Mouse (Mus musculus) embryonic facial prominence, embryonic 14.5 days (tissue): ENCODE measurements around the gene Gm5136. TPM values are rescaled to one million over a fixed set of nuclear protein-coding genes. Genes with fewer than 3 reads are reported as not detected.

Experiments
- ATAC-seq: fragments of 200-750 bp; cut with Nextera tagmentation; 2 replicates; pipeline ENCODE4 v1.8.0; 2017; ENCODE audit warnings: low read depth, moderate number of reproducible peaks, moderate TSS enrichment
- DNase-seq: peaks from one replicate; pipeline ENCODE4 v3.0.0-alpha.2; 2015; ENCODE audit warnings: low spot score
- H3K27ac ChIP-seq: fragments of 300-500 bp; sonication (generic); replicated peaks from 2 replicates; pipeline ENCODE4 v1.5.1; 2014; ENCODE audit warnings: low read depth, mild to moderate bottlenecking, low read length, moderate library complexity
- H3K27me3 ChIP-seq: fragments of 300-500 bp; sonication (generic); replicated peaks from 2 replicates; pipeline ENCODE4 v1.6.1; 2014; ENCODE audit warnings: low read length; ENCODE audit not compliant: control insufficient read depth, insufficient read depth
- H3K36me3 ChIP-seq: fragments of 300-500 bp; sonication (generic); 2 replicates; pipeline ENCODE4 v1.6.1; 2014; ENCODE audit warnings: low read length, mixed read lengths; ENCODE audit not compliant: control insufficient read depth, insufficient read depth
- H3K4me1 ChIP-seq: fragments of 300-500 bp; sonication (generic); 2 replicates; pipeline ENCODE4 v1.6.1; 2014; ENCODE audit warnings: antibody characterized with exemption, low read length; ENCODE audit not compliant: control insufficient read depth, insufficient read depth
- H3K4me2 ChIP-seq: fragments of 300-500 bp; sonication (generic); 2 replicates; pipeline ENCODE4 v1.6.1; 2014; ENCODE audit warnings: low read depth, mild to moderate bottlenecking, low read length, moderate library complexity, mixed read lengths
- H3K4me3 ChIP-seq: fragments of 300-500 bp; sonication (generic); 2 replicates; pipeline ENCODE4 v1.5.1; 2014; ENCODE audit warnings: low read depth, mild to moderate bottlenecking, low read length
- H3K9ac ChIP-seq: fragments of 300-500 bp; sonication (generic); 2 replicates; pipeline ENCODE4 v1.6.1; 2014; ENCODE audit warnings: low read depth, mild to moderate bottlenecking, low read length, moderate library complexity, mixed read lengths
- H3K9me3 ChIP-seq: fragments of 300-500 bp; sonication (generic); 2 replicates; pipeline ENCODE4 v1.6.1; 2016; ENCODE audit warnings: low read length; ENCODE audit not compliant: control insufficient read depth
- WGBS: fragments of 180-500 bp; shearing (Covaris S2); extraction: QIAGEN DNeasy Blood & Tissue Kit; methylation state at CpG from one replicate; pipeline ENCODE4 v1.1.7; 2014; 5-methylcytosine and 5-hydroxymethylcytosine counted together
- polyA plus RNA-seq: library from polyadenylated mRNA; unstranded; fragments of >200 nt; fragmentation: Nextera tagmentation; extraction: Ambion mirVana; gene quantifications from 2 replicates; pipeline ENCODE4 v1.2.1, GENCODE M21; 2014

Gm5136 gene
- polyA plus RNA-seq, 1 experiment from 2014 or later, result not detected

DNA sequence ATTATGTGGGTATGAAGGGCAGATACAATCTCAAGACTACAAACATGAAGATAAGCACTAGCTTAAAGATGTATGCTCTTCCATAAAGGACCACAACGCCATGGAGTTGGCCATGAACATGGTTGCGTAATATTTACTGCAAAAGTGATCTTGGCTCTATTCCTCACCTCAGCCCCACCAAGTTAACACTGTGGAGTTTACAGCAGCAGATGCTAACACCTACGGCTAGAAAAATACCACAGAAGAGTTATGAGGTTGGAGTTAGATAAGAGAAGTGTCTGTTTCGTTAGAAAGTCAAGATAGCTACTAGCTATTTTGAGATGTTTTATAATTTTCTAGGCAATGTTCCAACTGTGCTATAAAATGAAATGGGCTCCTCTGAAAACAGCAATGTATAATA, 43.1 kb downstream of the Gm5136 start:
- 87% methylated on average over 4 of the region's 4 CpGs for WGBS
- ATAC-seq, result no peak
- no peaks in the 10 kb centered on the region for H3K36me3 ChIP-seq
- no peak overlapping the region for H3K9ac ChIP-seq
- DNase-seq, result no peak
- H3K27me3 ChIP-seq, result no peaks in the 10 kb centered on the region
- no peak overlapping the region for H3K27ac ChIP-seq
- no peak overlapping the region for H3K4me2 ChIP-seq
- H3K9me3 ChIP-seq, result no peaks in the 10 kb centered on the region
- H3K4me3 ChIP-seq, result no peak overlapping the region
- H3K4me1 ChIP-seq, result no peaks in the 10 kb centered on the region

- ATAC-seq (no peak), DNase-seq (no peak)
- 95% methylated on average over 11 of the region's 11 CpGs for WGBS
- Histone ChIP-seq H3K27ac (no peak overlapping the region), H3K36me3 (no peaks in the 10 kb centered on the region), H3K4me3 (no peak overlapping the region), H3K4me1 (no peaks in the 10 kb centered on the region), H3K9ac (no peak overlapping the region), H3K4me2 (no peak overlapping the region), H3K9me3 (no peaks in the 10 kb centered on the region), H3K27me3 (no peaks in the 10 kb centered on the region)
These were observed 44.9 kb downstream of the Gm5136 start for GRCm38 (mm10) chr10:108655074-108655473.

GRCm38 (mm10) chr10:108652831-108653230, 47.1 kb downstream of the Gm5136 start:
- DNase-seq (no peak), ATAC-seq (no peak)
- no peak overlapping the region for H3K9ac ChIP-seq
- no peak overlapping the region for H3K4me2 ChIP-seq
- no peaks in the 10 kb centered on the region for H3K27me3 ChIP-seq
- no peaks in the 10 kb centered on the region for H3K36me3 ChIP-seq
- WGBS, result 66% methylated on average over 8 of the region's 8 CpGs
- no peak overlapping the region for H3K27ac ChIP-seq
- H3K4me3 ChIP-seq, result no peak overlapping the region
- H3K4me1 ChIP-seq, result no peaks in the 10 kb centered on the region
- no peaks in the 10 kb centered on the region for H3K9me3 ChIP-seq

GRCm38 (mm10) chr10:108652066-108652465, 47.9 kb downstream of the Gm5136 start:
- 79% methylated on average over 8 of the region's 8 CpGs for WGBS
- no peaks in the 10 kb centered on the region for H3K9me3 ChIP-seq
- no peak overlapping the region for H3K27ac ChIP-seq
- H3K27me3 ChIP-seq, result no peaks in the 10 kb centered on the region
- no peaks in the 10 kb centered on the region for H3K4me1 ChIP-seq
- DNase-seq (no peak), ATAC-seq (no peak)
- H3K9ac ChIP-seq, result no peak overlapping the region
- no peak overlapping the region for H3K4me3 ChIP-seq
- no peak overlapping the region for H3K4me2 ChIP-seq
- no peaks in the 10 kb centered on the region for H3K36me3 ChIP-seq

GRCm38 (mm10) chr10:108649174-108649573, 50.8 kb downstream of the Gm5136 start:
- no peak overlapping the region for H3K9ac ChIP-seq
- no peaks in the 10 kb centered on the region for H3K36me3 ChIP-seq
- no peak overlapping the region for H3K4me2 ChIP-seq
- DNase-seq (no peak), ATAC-seq (no peak)
- H3K4me3 ChIP-seq, result no peak overlapping the region
- 58% methylated on average over 7 of the region's 7 CpGs for WGBS
- H3K27me3 ChIP-seq, result no peaks in the 10 kb centered on the region
- no peaks in the 10 kb centered on the region for H3K4me1 ChIP-seq
- H3K27ac ChIP-seq, result no peak overlapping the region
- H3K9me3 ChIP-seq, result no peaks in the 10 kb centered on the region
